Mouse (Mus musculus): ENCODE results near the gene Znhit2.

- TF ChIP-seq CTCF (IDR thresholded peaks at IDR 0.05) (no peak), EP300 (IDR thresholded peaks at IDR 0.05) (no peak)
Measured at GRCm38 (mm10) chr19:6105586-6105985, 44.6 kb downstream of the Znhit2 start, which contains the start of gene Naaladl1.

All from lung, postnatal 0 days (tissue).